Mouse (Mus musculus): ENCODE results near the gene Gng12.
"Not testable (repeated sequence)": the region's sequence is repeated elsewhere in the genome, so short reads cannot be mapped to it uniquely, and the experiment has no call there.

Gene Gng12

GRCm38 (mm10) chr6:67030846-67031245 lies 134.6 kb downstream of the Gng12 start:
- DNase-seq = no peak

- DNase-seq = not testable (repeated sequence)
These were observed 136.4 kb downstream of the Gng12 start for GRCm38 (mm10) chr6:67032551-67032950.

GRCm38 (mm10) chr6:67032972-67033371 lies 136.8 kb downstream of the Gng12 start:
- not testable (repeated sequence) for DNase-seq

GRCm38 (mm10) chr6:67033604-67034003 lies 137.4 kb downstream of the Gng12 start:
- no peak for DNase-seq

- DNase-seq = no peak
These were observed 138.3 kb downstream of the Gng12 start for GRCm38 (mm10) chr6:67034331-67035130.

GRCm38 (mm10) chr6:67035388-67036299 lies 139.4 kb downstream of the Gng12 start:
- DNase-seq = peak; percentile 47 to 65

GRCm38 (mm10) chr6:67036356-67036811 lies 140.2 kb downstream of the Gng12 start:
- DNase-seq = peak; percentile 83 to 89

GRCm38 (mm10) chr6:67036837-67037628 lies 140.8 kb downstream of the Gng12 start, which contains the start of gene Gadd45a:
Gene Gadd45a (minus strand): TSS chr6:67037457.
- peak; percentile 97 to 98 for DNase-seq

- no peak for DNase-seq
These were observed 142.8 kb downstream of the Gng12 start for GRCm38 (mm10) chr6:67038964-67039363.

GRCm38 (mm10) chr6:67040904-67041410 lies 144.8 kb downstream of the Gng12 start:
- no peak for DNase-seq

GRCm38 (mm10) chr6:67045424-67045823 lies 149.2 kb downstream of the Gng12 start:
- no peak for DNase-seq

- DNase-seq = no peak
These were observed 150.7 kb downstream of the Gng12 start for GRCm38 (mm10) chr6:67046937-67047336.

GRCm38 (mm10) chr6:67048052-67048691 lies 152.0 kb downstream of the Gng12 start:
- DNase-seq = no peak

GRCm38 (mm10) chr6:67048880-67049694 lies 152.9 kb downstream of the Gng12 start:
- no peak for DNase-seq

GRCm38 (mm10) chr6:67049695-67050038 lies 153.5 kb downstream of the Gng12 start:
- DNase-seq = no peak

GRCm38 (mm10) chr6:67050063-67050462 lies 153.9 kb downstream of the Gng12 start:
- no peak for DNase-seq

GRCm38 (mm10) chr6:67056108-67056888 lies 160.1 kb downstream of the Gng12 start:
- no peak for DNase-seq

- peak in 1 of 2 experiments; percentile 31 for DNase-seq
These were observed 160.8 kb downstream of the Gng12 start for GRCm38 (mm10) chr6:67056889-67057564.

GRCm38 (mm10) chr6:67057574-67057973 lies 161.4 kb downstream of the Gng12 start:
- no peak for DNase-seq

Measured in lung, adult 18-20 months (tissue).